Mouse (Mus musculus): ENCODE results near the gene Slc22a27. TPM values are rescaled to one million over a fixed set of nuclear protein-coding genes. Genes with fewer than 3 reads are reported as not detected.
"Not testable (repeated sequence)": the region's sequence is repeated elsewhere in the genome, so short reads cannot be mapped to it uniquely, and the experiment has no call there.

Slc22a27 gene
- total RNA-seq (2021), result not detected

DNA sequence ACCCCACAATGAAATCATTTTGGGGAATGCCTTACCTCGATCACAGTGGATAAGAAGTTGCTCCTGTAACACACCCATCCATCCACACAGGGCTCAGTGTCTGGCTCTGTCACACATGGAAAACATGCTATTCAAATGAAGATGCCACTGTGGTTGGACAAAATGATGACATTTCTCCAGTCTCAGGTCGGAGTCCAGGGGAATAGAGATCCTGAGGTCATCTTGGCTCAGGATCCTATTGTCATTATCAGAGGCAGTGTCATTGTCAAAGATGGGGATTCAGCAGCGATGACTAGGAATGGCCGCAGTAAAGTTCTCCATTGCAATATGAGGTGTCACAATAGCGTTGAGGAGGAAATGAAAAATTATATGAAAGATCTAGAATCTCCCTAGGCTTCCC lies at the start of gene Slc22a27:
TSS of gene Slc22a27 (minus strand) at position 101 of the 400 bp plus-strand sequence.
- intact Hi-C loops (cut with DNase I); DNase-seq (ENCODE audit: low spot score in 2 of 2): not testable (repeated sequence)

- intact Hi-C loops (cut with DNase I); DNase-seq (ENCODE audit: low spot score in 2 of 2): not testable (repeated sequence)
Measured at GRCm38 (mm10) chr19:8011596-8011995, 45.8 kb upstream of the Slc22a27 start.

DNA sequence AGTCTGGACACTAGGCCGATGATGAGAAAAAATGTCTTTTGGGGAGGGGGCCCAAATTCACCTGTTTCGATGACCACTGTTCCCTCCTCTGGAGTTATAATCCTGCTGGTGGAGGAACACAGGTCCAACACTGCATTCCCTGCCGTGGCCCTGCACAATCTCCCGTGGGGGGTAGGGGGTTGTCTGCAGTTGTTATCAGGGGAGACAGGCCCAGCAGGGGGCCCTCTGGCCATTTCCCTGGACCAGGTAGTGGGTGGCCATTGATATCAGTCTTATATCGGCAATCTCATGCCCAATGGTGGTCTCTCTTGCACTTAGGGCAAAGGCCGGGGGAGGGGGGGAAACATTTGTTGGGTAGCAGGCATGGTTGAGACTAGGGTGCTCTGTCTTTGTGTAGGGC lies 43.3 kb upstream of the Slc22a27 start:
- DNase-seq (ENCODE audit: low spot score in 2 of 2); intact Hi-C loops (cut with DNase I): not testable (repeated sequence)

GRCm38 (mm10) chr19:7968703-7969102 lies 2.9 kb upstream of the Slc22a27 start:
- intact Hi-C loops (cut with DNase I), result no loop called here
- DNase-seq (ENCODE audit: low spot score in 2 of 2), result no peak

DNA sequence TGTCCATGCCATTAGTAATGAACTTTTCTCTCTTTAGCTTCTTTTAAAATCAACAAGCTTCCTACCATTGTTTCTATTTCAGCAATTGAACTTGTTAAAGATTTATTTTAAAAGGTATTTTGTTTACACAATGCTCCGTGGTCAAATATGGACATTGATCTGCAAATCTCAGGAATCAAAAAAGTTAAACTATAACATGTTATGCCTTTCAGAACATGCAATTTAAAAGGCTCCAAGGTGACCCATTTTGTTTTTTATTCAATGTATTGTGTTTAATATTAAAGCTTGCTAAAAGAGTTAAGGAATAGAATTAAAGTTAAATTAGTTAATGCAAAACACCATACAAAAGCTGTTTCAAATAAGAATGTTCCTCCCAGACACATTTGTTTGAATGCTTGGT lies 723 bp upstream of the Slc22a27 start:
- intact Hi-C loops (cut with DNase I); DNase-seq (ENCODE audit: low spot score in 2 of 2): not testable (repeated sequence)

DNA sequence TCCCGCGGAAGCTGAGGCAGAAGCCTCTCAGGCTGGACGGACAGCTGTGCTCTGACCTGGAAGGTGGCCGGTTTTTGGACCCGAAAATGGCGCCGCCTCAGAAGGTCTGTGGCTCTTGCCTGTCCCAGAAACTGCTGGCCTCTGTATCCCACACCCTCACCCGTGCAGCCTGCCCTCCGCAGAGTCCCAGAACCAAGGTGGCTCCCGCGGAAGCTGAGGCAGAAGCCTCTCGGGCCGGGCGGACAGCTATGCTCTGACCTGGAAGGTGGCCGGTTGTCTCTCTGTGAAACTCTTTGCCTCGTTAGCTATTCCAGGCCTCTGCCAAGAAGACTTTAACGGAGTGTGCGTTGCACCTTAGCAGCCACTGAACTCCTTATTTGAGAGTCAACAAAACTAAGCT lies 26.4 kb downstream of the Slc22a27 start:
- DNase-seq (ENCODE audit: low spot score in 2 of 2); intact Hi-C loops (cut with DNase I): not testable (repeated sequence)

DNA sequence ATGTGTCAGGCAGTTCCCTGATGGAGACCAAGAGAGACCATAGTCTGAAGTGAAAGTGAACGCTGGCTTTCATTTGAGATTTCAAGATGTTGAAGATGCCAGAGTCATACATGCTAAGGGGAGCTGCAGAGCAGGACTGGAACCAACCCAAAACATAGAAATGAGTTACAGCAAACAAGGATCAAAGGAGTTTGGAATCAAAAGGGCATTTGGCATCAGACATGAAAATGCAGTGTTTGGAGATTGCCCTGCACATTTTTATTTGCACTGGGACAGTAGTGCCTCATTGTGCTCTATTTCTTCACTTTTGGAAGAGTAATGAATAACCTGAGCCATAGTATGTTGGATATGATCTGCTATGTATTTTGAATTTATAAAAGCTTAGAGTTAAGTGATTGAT lies 89.2 kb downstream of the Slc22a27 start:
- intact Hi-C loops (cut with DNase I), result no loop called here
- DNase-seq (ENCODE audit: low spot score in 2 of 2), result no peak

- intact Hi-C loops (cut with DNase I), result no loop called here
- DNase-seq (ENCODE audit: low spot score in 2 of 2), result no peak
Measured at GRCm38 (mm10) chr19:7829851-7830250, 136.0 kb downstream of the Slc22a27 start.

Small RNAs within 50 kb of the gene (microRNA-seq; reads per million reads assigned to microRNA genes)
- 0 reads per million in 2 experiments for gene Gm24951

Other genes starting within 250 kb of the Slc22a27 start
- not detected for gene Slc22a26, start 163.4 kb downstream of the Slc22a27 start, total RNA-seq (2021)
- not detected for gene Slc22a28, start 166.0 kb upstream of the Slc22a27 start, total RNA-seq (2021)

All from left cerebral cortex, postnatal 25 days (tissue).